Mouse (Mus musculus) CH12.LX (cell line): Measurements from ENCODE around the gene Micu2. TPM values are rescaled to one million over a fixed set of nuclear protein-coding genes. Genes with fewer than 3 reads are reported as not detected.

Source experiments
- DNase-seq: peaks from one replicate; pipeline ENCODE4 v3.0.0-alpha.2; 2013; ENCODE audit errors: extremely low read depth
- H3K27ac ChIP-seq: 2 replicates; pipeline ENCODE4 v1.5.1; 2012; ENCODE audit warnings: low read depth, mild to moderate bottlenecking, control low read depth, moderate library complexity; ENCODE audit not compliant: insufficient read depth
- H3K27me3 ChIP-seq: replicated peaks from 2 replicates; pipeline ENCODE3; 2012; ENCODE audit warnings: inconsistent platforms
- H3K36me3 ChIP-seq, 2 experiments: replicated peaks in 1 of 2; 2 replicates each; pipeline versions ENCODE3 to v1.6.1; 2012; ENCODE audit warnings: inconsistent platforms in 1 of 2, low read length in 1 of 2, mild to moderate bottlenecking in 1 of 2, mixed read lengths in 1 of 2, moderate library complexity in 1 of 2; ENCODE audit not compliant: control insufficient read depth in 1 of 2, insufficient read depth in 1 of 2
- H3K4me1 ChIP-seq, 2 experiments: 2 replicates each; pipeline ENCODE4 v1.6.1; 2012; ENCODE audit warnings: inconsistent platforms in 1 of 2, moderate library complexity in 1 of 2; ENCODE audit not compliant: insufficient read depth in 2 of 2, control insufficient read depth in 1 of 2
- H3K4me2 ChIP-seq: 2 replicates; pipeline ENCODE4 v1.6.1; 2012; ENCODE audit warnings: low read depth, mild to moderate bottlenecking, control low read depth; ENCODE audit not compliant: poor library complexity, insufficient read depth, severe bottlenecking
- H3K4me3 ChIP-seq, 3 experiments: fragments of 150-350 bp in 1 of 3; sonication (generic) in 1 of 3; replicated peaks in 1 of 3; 2 replicates each; pipeline versions ENCODE3 to v1.5.1; 2011 to 2012; ENCODE audit warnings: low read depth in 2 of 3, low read length in 2 of 3, mild to moderate bottlenecking in 2 of 3, moderate library complexity in 2 of 3, control low read depth in 1 of 3, improper control_type of control experiment in 1 of 3, inconsistent platforms in 1 of 3, mixed read lengths in 1 of 3; ENCODE audit not compliant: poor library complexity in 1 of 3
- H3K79me2 ChIP-seq: replicated peaks from 2 replicates; pipeline ENCODE4 v1.6.1; 2012; ENCODE audit warnings: mild to moderate bottlenecking, moderate library complexity; ENCODE audit not compliant: control insufficient read depth, poor library complexity, insufficient read depth, severe bottlenecking; ENCODE audit errors: extremely low read depth
- H3K9ac ChIP-seq: 2 replicates; pipeline ENCODE4 v1.6.1; 2012; ENCODE audit warnings: low read depth, mild to moderate bottlenecking, control low read depth, moderate library complexity; ENCODE audit not compliant: insufficient read depth
- H3K9me3 ChIP-seq: replicated peaks from 2 replicates; pipeline ENCODE3; 2012; ENCODE audit warnings: low read length, inconsistent platforms, mixed read lengths
- BHLHE40 ChIP-seq: IDR thresholded peaks from 2 replicates; pipeline ENCODE4 v1.6.1; 2011; ENCODE audit warnings: mild to moderate bottlenecking, low read depth, low read length, improper control_type of control experiment
- CTCF ChIP-seq, 2 experiments: IDR thresholded peaks in 1 of 2; conservative IDR thresholded peaks in 1 of 2; 2 replicates each; pipeline ENCODE4 v1.5.1; 2011 to 2012; ENCODE audit warnings: low read depth in 2 of 2, low read length in 2 of 2, improper control_type of control experiment in 1 of 2, inconsistent platforms in 1 of 2, mild to moderate bottlenecking in 1 of 2, moderate library complexity in 1 of 2
- ETS1 ChIP-seq: conservative IDR thresholded peaks from 2 replicates; pipeline ENCODE4 v1.6.1; 2012; ENCODE audit warnings: low read depth, mild to moderate bottlenecking, inconsistent platforms, low read length, improper control_type of control experiment, moderate library complexity
- GABPA ChIP-seq: IDR thresholded peaks from 2 replicates; pipeline ENCODE4 v1.6.1; 2012; ENCODE audit warnings: low read depth, low read length, improper control_type of control experiment, inconsistent platforms; ENCODE audit not compliant: insufficient replicate concordance
- JUND ChIP-seq: conservative IDR thresholded peaks from 2 replicates; pipeline ENCODE4 v1.6.1; 2011; ENCODE audit warnings: low read depth, low read length, improper control_type of control experiment
- KAT2A ChIP-seq: IDR thresholded peaks from 2 replicates; pipeline ENCODE4 v1.6.1; 2012; ENCODE audit warnings: low read length, improper control_type of control experiment, inconsistent platforms; ENCODE audit not compliant: insufficient replicate concordance
- MAFK ChIP-seq: IDR thresholded peaks from 2 replicates; pipeline ENCODE4 v1.6.1; 2011; ENCODE audit warnings: low read length, improper control_type of control experiment; ENCODE audit not compliant: insufficient replicate concordance
- MAX ChIP-seq: IDR thresholded peaks from 2 replicates; pipeline ENCODE4 v1.6.1; 2011; ENCODE audit warnings: low read length, improper control_type of control experiment
- MYC ChIP-seq: IDR thresholded peaks from 2 replicates; pipeline ENCODE4 v1.6.1; 2011; ENCODE audit warnings: low read depth, mild to moderate bottlenecking, improper control_type of control experiment, low read length
- NELFE ChIP-seq: IDR thresholded peaks from 2 replicates; pipeline ENCODE4 v1.6.1; 2011; ENCODE audit warnings: low read depth, low read length, improper control_type of control experiment
- NRF1 ChIP-seq: IDR thresholded peaks from 2 replicates; pipeline ENCODE4 v1.6.1; 2014; ENCODE audit warnings: low read depth, mild to moderate bottlenecking, inconsistent platforms, low read length, improper control_type of control experiment, moderate library complexity
- POLR2AphosphoS2 ChIP-seq: IDR thresholded peaks from 2 replicates; pipeline ENCODE4 v1.6.1; 2011; ENCODE audit warnings: low read depth, low read length, improper control_type of control experiment
- RAD21 ChIP-seq: IDR thresholded peaks from 2 replicates; pipeline ENCODE4 v1.6.1; 2011; ENCODE audit warnings: low read depth, mild to moderate bottlenecking, low read length, improper control_type of control experiment, moderate library complexity
- SMC3 ChIP-seq: IDR thresholded peaks from 2 replicates; pipeline ENCODE4 v1.6.1; 2011; ENCODE audit warnings: low read depth, low read length, improper control_type of control experiment
- TBP ChIP-seq: conservative IDR thresholded peaks from 2 replicates; pipeline ENCODE4 v1.6.1; 2011; ENCODE audit warnings: low read depth, low read length, improper control_type of control experiment
- ZC3H11A ChIP-seq: IDR thresholded peaks from 2 replicates; pipeline ENCODE4 v1.6.1; 2012; ENCODE audit warnings: low read depth, mild to moderate bottlenecking, inconsistent platforms, low read length, improper control_type of control experiment
- ZKSCAN1 ChIP-seq: IDR thresholded peaks from 2 replicates; pipeline ENCODE4 v1.6.1; 2012; ENCODE audit warnings: low read depth, inconsistent platforms, low read length, improper control_type of control experiment, borderline replicate concordance
- dilution Hi-C: fragments of 300-500 bp; cut with MboI; formaldehyde crosslinking; loops from 2 replicates; pipeline ENCODE4 v1.14.3; 2020; ENCODE audit warnings: low sequenced_read_pairs; ENCODE audit not compliant: extremely low pct_unique_long_range_greater_than_20kb, extremely low pct_ligation_motif_present
- in situ Hi-C: fragments of 300-500 bp; cut with MboI; formaldehyde crosslinking; loops from 3 replicates; pipeline ENCODE4 v1.14.3; 2019; ENCODE audit warnings: low sequenced_read_pairs, low pct_ligation_motif_present, low pct_unique_long_range_greater_than_20kb, mixed read lengths
- polyA plus RNA-seq: library from polyadenylated mRNA; unstranded; fragments of >175 nt; gene quantifications from 2 replicates; pipeline ENCODE4 v1.2.1, GENCODE M21; 2012; ENCODE audit warnings: low read depth; ENCODE audit not compliant: insufficient read length
- total RNA-seq, 2 experiments: library from RNA; depleted of rRNA; stranded (reverse); fragments of 300-350 nt in 1 of 2; fragments of >200 nt in 1 of 2; gene quantifications; 2 replicates each; pipeline ENCODE4 v1.2.3; 2012 to 2014

Gene Micu2
- total and polyA plus RNA-seq, 3 experiments, result 39.8 to 62.5 (median 52.7) TPM

DNA sequence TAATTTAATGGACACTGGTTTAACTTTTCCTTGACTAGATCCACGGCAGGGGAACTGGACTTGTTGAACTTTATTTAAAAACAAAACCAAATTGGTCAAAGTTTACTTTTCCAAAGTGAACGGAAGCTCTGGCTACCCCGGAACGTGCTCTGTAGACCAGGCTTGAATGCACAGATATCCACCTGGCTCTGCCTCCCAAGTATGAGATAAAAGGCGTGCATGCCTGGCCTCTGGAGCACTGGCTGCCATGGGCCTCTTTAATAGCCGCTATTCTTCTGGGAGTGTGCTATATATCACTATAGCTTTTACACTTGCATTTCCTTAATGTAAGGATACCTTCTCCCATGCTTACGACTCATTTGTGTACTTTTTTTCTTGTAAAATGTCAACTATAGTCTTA lies 65.5 kb downstream of the Micu2 start:
- Histone ChIP-seq H3K27ac (no peak overlapping the region), H3K9ac (no peak overlapping the region), H3K4me1 (no peaks in the 10 kb centered on the region), H3K27me3 (no peaks in the 10 kb centered on the region), H3K79me2 (no peaks in the 10 kb centered on the region), H3K9me3 (no peaks in the 10 kb centered on the region), H3K36me3 (peaks cover 11 to 57% of the 10 kb centered on the region in 2 experiments), H3K4me3 (no peak overlapping the region), H3K4me2 (no peak overlapping the region)
- DNase-seq, result no peak
- dilution Hi-C loops, result no loop called here
- in situ Hi-C loops, result no loop called here
- TF ChIP-seq MAFK, result no peak
- TF ChIP-seq GABPA, result no peak
- no peak for TF ChIP-seq JUND
- no peak for TF ChIP-seq POLR2AphosphoS2
- no peak for TF ChIP-seq MYC
- TF ChIP-seq CTCF (conservative IDR thresholded peaks at IDR 0.05 in 1 of 2, IDR thresholded peaks at IDR 0.05 in 1 of 2; ENCODE audit: low read depth in 2 of 2, low read length in 2 of 2), result no peak
- no peak for TF ChIP-seq ZC3H11A

DNA sequence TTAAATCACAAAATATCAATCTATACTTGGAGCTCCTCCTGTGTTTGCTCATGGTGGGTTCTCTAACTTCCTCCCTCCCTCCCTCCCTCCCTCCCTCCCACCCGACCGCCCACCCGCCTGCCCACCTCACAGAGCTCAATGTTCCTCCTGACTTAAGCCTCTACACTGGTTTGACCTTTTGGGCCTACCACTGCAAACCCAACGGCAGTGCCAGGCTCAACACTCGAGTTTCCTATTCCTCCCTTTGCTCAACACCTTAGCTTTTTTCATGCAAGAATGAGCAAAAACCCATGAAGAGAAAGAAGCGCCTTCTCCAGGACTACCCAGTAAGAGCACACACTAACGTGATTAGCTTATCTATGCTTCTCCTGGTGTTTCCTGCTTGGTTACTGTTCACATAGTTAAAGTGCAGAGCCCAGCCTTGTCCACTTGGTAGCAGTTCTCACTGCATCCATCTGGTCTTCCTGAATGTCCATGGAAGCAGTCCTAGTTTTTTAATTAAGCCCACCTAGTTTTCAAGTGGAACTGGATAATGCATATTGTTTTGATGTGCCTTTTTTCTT lies 66.1 kb downstream of the Micu2 start:
- Histone ChIP-seq H3K4me3 (no peak overlapping the region), H3K4me1 (no peaks in the 10 kb centered on the region), H3K9ac (no peak overlapping the region), H3K79me2 (no peaks in the 10 kb centered on the region), H3K36me3 (peaks cover 11 to 52% of the 10 kb centered on the region in 2 experiments), H3K4me2 (no peak overlapping the region), H3K27ac (no peak overlapping the region), H3K27me3 (no peaks in the 10 kb centered on the region), H3K9me3 (no peaks in the 10 kb centered on the region)
- dilution Hi-C loops, result no loop called here
- in situ Hi-C loops, result no loop called here
- no peak for DNase-seq
- no peak for TF ChIP-seq BHLHE40
- TF ChIP-seq ZKSCAN1, result no peak
- TF ChIP-seq MYC, result no peak
- no peak for TF ChIP-seq ZC3H11A
- no peak for TF ChIP-seq TBP
- no peak for TF ChIP-seq RAD21
- TF ChIP-seq NELFE, result no peak
- no peak for TF ChIP-seq MAFK
- no peak for TF ChIP-seq GABPA
- TF ChIP-seq NRF1, result no peak
- TF ChIP-seq MAX, result no peak
- no peak for TF ChIP-seq SMC3
- no peak for TF ChIP-seq KAT2A
- no peak for TF ChIP-seq ETS1
